Mouse (Mus musculus): Measurements from ENCODE around the gene Ppp1r7. TPM values are rescaled to one million over a fixed set of nuclear protein-coding genes. Genes with fewer than 3 reads are reported as not detected.

Ppp1r7 gene
- polyA plus RNA-seq, 1 experiment from 2014 or later: 46.9 TPM

- peaks cover 7% of the 10 kb centered on the region for H3K4me1 ChIP-seq (ENCODE audit: control insufficient read depth, insufficient read depth, low read length)
- H3K4me3 ChIP-seq (ENCODE audit: low read depth, low read length): peak overlapping the region; percentile 95
- peak overlapping the region; percentile 65 for H3K27ac ChIP-seq (replicated peaks; ENCODE audit: low read depth, low read length)
- 0% methylated on average over 35 of the region's 39 CpGs for WGBS
- no peaks in the 10 kb centered on the region for H3K27me3 ChIP-seq (replicated peaks; ENCODE audit: control insufficient read depth, insufficient read depth, low read length)
- DNase-seq (ENCODE audit: low spot score) (peak; percentile 99), ATAC-seq (ENCODE audit: low read depth) (peak; percentile 96)
- no peaks in the 10 kb centered on the region for H3K9me3 ChIP-seq (ENCODE audit: control insufficient read depth, low read length)
- peak overlapping the region; percentile 90 for H3K4me2 ChIP-seq (ENCODE audit: low read depth, low read length)
- peaks cover 16% of the 10 kb centered on the region for H3K36me3 ChIP-seq (ENCODE audit: control insufficient read depth, insufficient read depth, low read length)
- peak overlapping the region; percentile 83 for H3K9ac ChIP-seq (ENCODE audit: low read depth, low read length)
Observed at GRCm38 (mm10) chr1:93343504-93344047, 922 bp downstream of the Ppp1r7 start.

GRCm38 (mm10) chr1:93347176-93347575 lies 4.5 kb downstream of the Ppp1r7 start:
- H3K9ac ChIP-seq (ENCODE audit: low read depth, low read length): no peak overlapping the region
- H3K27me3 ChIP-seq (replicated peaks; ENCODE audit: control insufficient read depth, insufficient read depth, low read length): no peaks in the 10 kb centered on the region
- no peaks in the 10 kb centered on the region for H3K9me3 ChIP-seq (ENCODE audit: control insufficient read depth, low read length)
- ATAC-seq (ENCODE audit: low read depth) (no peak), DNase-seq (ENCODE audit: low spot score) (no peak)
- H3K4me2 ChIP-seq (ENCODE audit: low read depth, low read length): no peak overlapping the region
- H3K4me3 ChIP-seq (ENCODE audit: low read depth, low read length): no peak overlapping the region
- WGBS: 93% methylated on average over 5 of the region's 5 CpGs
- peaks cover 51% of the 10 kb centered on the region for H3K36me3 ChIP-seq (ENCODE audit: control insufficient read depth, insufficient read depth, low read length)
- peaks cover 7% of the 10 kb centered on the region for H3K4me1 ChIP-seq (ENCODE audit: control insufficient read depth, insufficient read depth, low read length)
- no peak overlapping the region for H3K27ac ChIP-seq (replicated peaks; ENCODE audit: low read depth, low read length)

- Histone ChIP-seq H3K4me1 (ENCODE audit: control insufficient read depth, insufficient read depth, low read length) (no peaks in the 10 kb centered on the region), H3K27me3 (replicated peaks; ENCODE audit: control insufficient read depth, insufficient read depth, low read length) (no peaks in the 10 kb centered on the region), H3K9me3 (ENCODE audit: control insufficient read depth, low read length) (no peaks in the 10 kb centered on the region), H3K4me2 (ENCODE audit: low read depth, low read length) (no peak overlapping the region), H3K9ac (ENCODE audit: low read depth, low read length) (no peak overlapping the region), H3K36me3 (ENCODE audit: control insufficient read depth, insufficient read depth, low read length) (peaks cover 76% of the 10 kb centered on the region), H3K4me3 (ENCODE audit: low read depth, low read length) (no peak overlapping the region), H3K27ac (replicated peaks; ENCODE audit: low read depth, low read length) (no peak overlapping the region)
- DNase-seq (ENCODE audit: low spot score): no peak
- no peak for ATAC-seq (ENCODE audit: low read depth)
- WGBS: 71% methylated on average over 4 of the region's 4 CpGs
Observed at GRCm38 (mm10) chr1:93349701-93350100, 7.0 kb downstream of the Ppp1r7 start.

GRCm38 (mm10) chr1:93352724-93353123 lies 10.1 kb downstream of the Ppp1r7 start:
- Histone ChIP-seq H3K4me1 (ENCODE audit: control insufficient read depth, insufficient read depth, low read length) (no peaks in the 10 kb centered on the region), H3K4me3 (ENCODE audit: low read depth, low read length) (no peak overlapping the region), H3K9me3 (ENCODE audit: control insufficient read depth, low read length) (no peaks in the 10 kb centered on the region), H3K36me3 (ENCODE audit: control insufficient read depth, insufficient read depth, low read length) (peaks cover 97% of the 10 kb centered on the region), H3K27me3 (replicated peaks; ENCODE audit: control insufficient read depth, insufficient read depth, low read length) (no peaks in the 10 kb centered on the region), H3K9ac (ENCODE audit: low read depth, low read length) (no peak overlapping the region), H3K27ac (replicated peaks; ENCODE audit: low read depth, low read length) (no peak overlapping the region), H3K4me2 (ENCODE audit: low read depth, low read length) (no peak overlapping the region)
- 85% methylated on average over 2 of the region's 2 CpGs for WGBS
- DNase-seq (ENCODE audit: low spot score) (no peak), ATAC-seq (ENCODE audit: low read depth) (no peak)

GRCm38 (mm10) chr1:93362661-93363060 lies 20.0 kb downstream of the Ppp1r7 start:
- Histone ChIP-seq H3K27ac (replicated peaks; ENCODE audit: low read depth, low read length) (no peak overlapping the region), H3K9ac (ENCODE audit: low read depth, low read length) (no peak overlapping the region), H3K27me3 (replicated peaks; ENCODE audit: control insufficient read depth, insufficient read depth, low read length) (no peaks in the 10 kb centered on the region), H3K4me3 (ENCODE audit: low read depth, low read length) (no peak overlapping the region), H3K9me3 (ENCODE audit: control insufficient read depth, low read length) (no peaks in the 10 kb centered on the region), H3K4me2 (ENCODE audit: low read depth, low read length) (no peak overlapping the region), H3K36me3 (ENCODE audit: control insufficient read depth, insufficient read depth, low read length) (peaks cover 91% of the 10 kb centered on the region), H3K4me1 (ENCODE audit: control insufficient read depth, insufficient read depth, low read length) (no peaks in the 10 kb centered on the region)
- WGBS: 77% methylated on average over 4 of the region's 4 CpGs
- DNase-seq (ENCODE audit: low spot score): no peak
- no peak for ATAC-seq (ENCODE audit: low read depth)

- Histone ChIP-seq H3K9ac (ENCODE audit: low read depth, low read length) (no peak overlapping the region), H3K27ac (replicated peaks; ENCODE audit: low read depth, low read length) (no peak overlapping the region), H3K9me3 (ENCODE audit: control insufficient read depth, low read length) (no peaks in the 10 kb centered on the region), H3K27me3 (replicated peaks; ENCODE audit: control insufficient read depth, insufficient read depth, low read length) (no peaks in the 10 kb centered on the region), H3K4me3 (ENCODE audit: low read depth, low read length) (no peak overlapping the region), H3K4me2 (ENCODE audit: low read depth, low read length) (no peak overlapping the region), H3K36me3 (ENCODE audit: control insufficient read depth, insufficient read depth, low read length) (peaks cover 67% of the 10 kb centered on the region), H3K4me1 (ENCODE audit: control insufficient read depth, insufficient read depth, low read length) (no peaks in the 10 kb centered on the region)
- ATAC-seq (ENCODE audit: low read depth): no peak
- WGBS: 93% methylated on average over 6 of the region's 6 CpGs
- DNase-seq (ENCODE audit: low spot score): no peak
Observed at GRCm38 (mm10) chr1:93365641-93366040, 23.0 kb downstream of the Ppp1r7 start.

GRCm38 (mm10) chr1:93373665-93374064 lies 31.0 kb downstream of the Ppp1r7 start, which contains the start of gene Ano7:
Gene Ano7 (plus strand): TSS chr1:93373930.
- no peak within 1 kb of the TSS for H3K4me2 ChIP-seq (ENCODE audit: low read depth, low read length)
- no peaks in the 10 kb centered on the region for H3K9me3 ChIP-seq (ENCODE audit: control insufficient read depth, low read length)
- no peak within 1 kb of the TSS for H3K27ac ChIP-seq (replicated peaks; ENCODE audit: low read depth, low read length)
- WGBS: 75% methylated on average over 4 of the region's 4 CpGs
- DNase-seq (ENCODE audit: low spot score): peak; percentile 1
- no peak for ATAC-seq (ENCODE audit: low read depth)
- H3K4me3 ChIP-seq (ENCODE audit: low read depth, low read length): no peak within 1 kb of the TSS
- no peaks in the 10 kb centered on the region for H3K4me1 ChIP-seq (ENCODE audit: control insufficient read depth, insufficient read depth, low read length)
- no peak within 1 kb of the TSS; the same call in 1 of the 2 replicates for H3K9ac ChIP-seq (ENCODE audit: low read depth, low read length)
- H3K27me3 ChIP-seq (replicated peaks; ENCODE audit: control insufficient read depth, insufficient read depth, low read length): no peaks in the 10 kb centered on the region; the same call in 1 of the 2 replicates
- H3K36me3 ChIP-seq (ENCODE audit: control insufficient read depth, insufficient read depth, low read length): no peaks in the 10 kb centered on the region

- Histone ChIP-seq H3K9me3 (ENCODE audit: control insufficient read depth, low read length) (no peaks in the 10 kb centered on the region), H3K27me3 (replicated peaks; ENCODE audit: control insufficient read depth, insufficient read depth, low read length) (no peaks in the 10 kb centered on the region; the same call in 1 of the 2 replicates), H3K27ac (replicated peaks; ENCODE audit: low read depth, low read length) (no peak overlapping the region), H3K4me3 (ENCODE audit: low read depth, low read length) (no peak overlapping the region), H3K4me1 (ENCODE audit: control insufficient read depth, insufficient read depth, low read length) (no peaks in the 10 kb centered on the region), H3K4me2 (ENCODE audit: low read depth, low read length) (no peak overlapping the region), H3K36me3 (ENCODE audit: control insufficient read depth, insufficient read depth, low read length) (no peaks in the 10 kb centered on the region), H3K9ac (ENCODE audit: low read depth, low read length) (no peak overlapping the region)
- DNase-seq (ENCODE audit: low spot score) (no peak), ATAC-seq (ENCODE audit: low read depth) (no peak)
- WGBS: 74% methylated on average over 4 of the region's 5 CpGs
Observed at GRCm38 (mm10) chr1:93377307-93377706, 34.7 kb downstream of the Ppp1r7 start.

GRCm38 (mm10) chr1:93379117-93379516 lies 36.5 kb downstream of the Ppp1r7 start:
- H3K4me3 ChIP-seq (ENCODE audit: low read depth, low read length): no peak overlapping the region
- H3K9me3 ChIP-seq (ENCODE audit: control insufficient read depth, low read length): no peaks in the 10 kb centered on the region
- no peak overlapping the region for H3K9ac ChIP-seq (ENCODE audit: low read depth, low read length)
- 74% methylated on average over 5 of the region's 5 CpGs for WGBS
- DNase-seq (ENCODE audit: low spot score): no peak
- no peaks in the 10 kb centered on the region; the same call in 1 of the 2 replicates for H3K27me3 ChIP-seq (replicated peaks; ENCODE audit: control insufficient read depth, insufficient read depth, low read length)
- H3K4me2 ChIP-seq (ENCODE audit: low read depth, low read length): no peak overlapping the region
- no peak for ATAC-seq (ENCODE audit: low read depth)
- no peaks in the 10 kb centered on the region for H3K4me1 ChIP-seq (ENCODE audit: control insufficient read depth, insufficient read depth, low read length)
- H3K36me3 ChIP-seq (ENCODE audit: control insufficient read depth, insufficient read depth, low read length): no peaks in the 10 kb centered on the region
- no peak overlapping the region for H3K27ac ChIP-seq (replicated peaks; ENCODE audit: low read depth, low read length)

Data from embryonic facial prominence, embryonic 14.5 days (tissue).